Mouse (Mus musculus) myocyte (in vitro differentiated cells): ENCODE results near the gene Qk.
A peak's percentile ranks its signal among the peaks of the same experiment; 100 is the strongest.

Experiments used
- E2F4 ChIP-seq: IDR thresholded peaks from one replicate; pipeline ENCODE4 v1.6.1; 2011; ENCODE audit warnings: mild to moderate bottlenecking, control low read depth, moderate library complexity; ENCODE audit not compliant: insufficient read depth
- MAX ChIP-seq: IDR thresholded peaks from one replicate; pipeline ENCODE4 v1.6.1; 2011; ENCODE audit warnings: low read depth, mild to moderate bottlenecking, control low read depth
- POLR2A ChIP-seq: IDR thresholded peaks from one replicate; pipeline ENCODE4 v1.6.1; 2011; ENCODE audit warnings: low read depth, mild to moderate bottlenecking, control low read depth, moderate library complexity; ENCODE audit not compliant: insufficient read length

DNA sequence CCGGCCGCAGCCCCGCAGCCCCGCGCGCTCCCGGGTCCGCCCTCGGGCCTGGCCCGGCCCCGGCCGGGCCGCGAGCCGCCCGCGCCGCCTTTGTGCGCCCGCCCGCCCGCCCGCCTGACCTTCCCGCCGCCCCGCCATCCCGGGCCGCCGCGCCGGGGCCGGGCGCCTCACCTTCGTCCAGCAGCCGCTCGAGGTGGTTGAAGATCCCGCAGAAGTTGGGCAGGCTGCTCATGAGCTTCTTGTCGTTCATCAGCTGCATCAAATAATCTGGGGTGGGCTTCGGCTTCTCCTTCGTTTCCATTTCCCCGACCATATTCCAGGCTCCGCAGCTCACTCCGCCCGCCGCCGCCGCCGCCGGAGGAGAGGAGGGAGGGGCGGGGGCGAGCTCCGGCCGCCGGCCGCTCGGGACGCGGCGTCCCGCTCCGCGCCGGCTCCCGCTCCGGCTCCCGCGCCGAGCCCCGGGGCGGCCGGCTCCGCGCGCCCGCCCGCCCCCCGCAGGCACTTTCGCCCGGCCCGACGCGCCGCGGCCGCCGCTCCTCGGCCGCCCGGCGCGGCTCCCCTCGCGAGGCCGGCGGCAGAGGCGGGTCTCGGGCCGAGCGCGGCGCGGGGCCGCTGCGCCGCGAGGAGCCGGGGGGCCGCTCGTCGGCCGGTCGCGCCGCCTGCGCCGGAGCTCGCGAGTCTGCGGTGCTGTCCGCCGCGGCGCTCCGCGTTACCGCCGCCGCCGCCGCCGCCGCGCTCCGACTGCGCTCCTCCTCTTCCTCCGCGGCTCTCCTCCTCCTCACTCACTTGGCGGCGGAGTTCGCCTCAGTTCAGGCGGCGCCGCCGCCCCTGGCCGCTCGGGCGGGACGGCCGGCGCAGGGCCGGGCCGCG lies 858 bp downstream of the Qk start:
- TF ChIP-seq POLR2A (peak; percentile 85), E2F4 (no peak), MAX (no peak)
